Mouse (Mus musculus): ENCODE results near the gene Bbs12. TPM values are rescaled to one million over a fixed set of nuclear protein-coding genes. Genes with fewer than 3 reads are reported as not detected.
A peak's percentile ranks its signal among the peaks of the same experiment; 100 is the strongest.

Bbs12 gene
- polyA plus RNA-seq, 1 experiment from 2014 or later: 9.7 TPM

- no peaks in the 10 kb centered on the region for H3K9me3 ChIP-seq (ENCODE audit: low read length)
- no peak overlapping the region for H3K4me3 ChIP-seq (ENCODE audit: low read length)
- H3K36me3 ChIP-seq (ENCODE audit: insufficient read depth, low read length): no peaks in the 10 kb centered on the region
- no peak for ATAC-seq (ENCODE audit: low FRiP score, low TSS enrichment)
- no peak overlapping the region for H3K27ac ChIP-seq (ENCODE audit: low read length)
- no peak overlapping the region for H3K4me2 ChIP-seq (replicated peaks; ENCODE audit: low read depth, low read length)
- WGBS: 88% methylated on average over 2 of the region's 2 CpGs
- no peaks in the 10 kb centered on the region for H3K27me3 ChIP-seq (ENCODE audit: insufficient read depth, low read length)
- H3K9ac ChIP-seq (replicated peaks; ENCODE audit: low read length): no peak overlapping the region
- H3K4me1 ChIP-seq (ENCODE audit: insufficient read depth, low read length): no peaks in the 10 kb centered on the region
These were observed 23.1 kb upstream of the Bbs12 start for GRCm38 (mm10) chr3:37289237-37289636.

- ATAC-seq (ENCODE audit: low FRiP score, low TSS enrichment): peak; percentile 19; the same call in 1 of the 2 replicates
- Histone ChIP-seq H3K27ac (ENCODE audit: low read length) (no peak overlapping the region), H3K27me3 (ENCODE audit: insufficient read depth, low read length) (no peaks in the 10 kb centered on the region), H3K9ac (replicated peaks; ENCODE audit: low read length) (no peak overlapping the region), H3K4me1 (ENCODE audit: insufficient read depth, low read length) (no peaks in the 10 kb centered on the region), H3K4me3 (ENCODE audit: low read length) (no peak overlapping the region), H3K9me3 (ENCODE audit: low read length) (no peaks in the 10 kb centered on the region), H3K4me2 (replicated peaks; ENCODE audit: low read depth, low read length) (no peak overlapping the region), H3K36me3 (ENCODE audit: insufficient read depth, low read length) (no peaks in the 10 kb centered on the region)
- 68% methylated on average over 7 of the region's 7 CpGs for WGBS
These were observed 21.3 kb upstream of the Bbs12 start for GRCm38 (mm10) chr3:37290881-37291541.

- 65% methylated on average over 2 of the region's 2 CpGs for WGBS
- no peak for ATAC-seq (ENCODE audit: low FRiP score, low TSS enrichment)
- H3K9ac ChIP-seq (replicated peaks; ENCODE audit: low read length): no peak overlapping the region
- no peaks in the 10 kb centered on the region for H3K27me3 ChIP-seq (ENCODE audit: insufficient read depth, low read length)
- no peak overlapping the region for H3K4me2 ChIP-seq (replicated peaks; ENCODE audit: low read depth, low read length)
- H3K4me3 ChIP-seq (ENCODE audit: low read length): no peak overlapping the region
- H3K4me1 ChIP-seq (ENCODE audit: insufficient read depth, low read length): no peaks in the 10 kb centered on the region
- H3K27ac ChIP-seq (ENCODE audit: low read length): no peak overlapping the region
- no peaks in the 10 kb centered on the region for H3K36me3 ChIP-seq (ENCODE audit: insufficient read depth, low read length)
- no peaks in the 10 kb centered on the region for H3K9me3 ChIP-seq (ENCODE audit: low read length)
These were observed 20.4 kb upstream of the Bbs12 start for GRCm38 (mm10) chr3:37291929-37292328.

DNA sequence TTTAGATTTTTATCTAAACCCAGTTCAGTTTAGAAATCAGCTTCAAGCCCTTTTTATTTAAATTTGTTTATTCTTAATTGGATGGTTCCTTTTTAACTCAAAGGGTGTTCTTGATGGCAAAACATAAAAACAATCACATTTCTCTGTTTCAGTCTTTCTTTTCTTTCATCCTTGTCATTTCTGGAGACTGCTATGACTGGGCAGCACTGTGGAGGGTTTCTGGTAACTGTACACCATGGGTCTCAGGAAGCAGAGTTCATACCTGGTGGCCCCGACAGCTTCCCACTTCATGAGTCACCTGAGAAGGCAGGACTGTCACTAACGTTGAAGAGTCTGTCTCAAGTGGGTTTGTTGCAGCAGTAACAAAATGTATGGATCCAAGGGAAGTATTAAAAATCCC, 19.7 kb upstream of the Bbs12 start:
- H3K36me3 ChIP-seq (ENCODE audit: insufficient read depth, low read length): no peaks in the 10 kb centered on the region
- no peak overlapping the region for H3K4me2 ChIP-seq (replicated peaks; ENCODE audit: low read depth, low read length)
- no peak overlapping the region for H3K27ac ChIP-seq (ENCODE audit: low read length)
- no peaks in the 10 kb centered on the region for H3K4me1 ChIP-seq (ENCODE audit: insufficient read depth, low read length)
- no peak overlapping the region for H3K9ac ChIP-seq (replicated peaks; ENCODE audit: low read length)
- no peaks in the 10 kb centered on the region for H3K27me3 ChIP-seq (ENCODE audit: insufficient read depth, low read length)
- no peaks in the 10 kb centered on the region for H3K9me3 ChIP-seq (ENCODE audit: low read length)
- H3K4me3 ChIP-seq (ENCODE audit: low read length): no peak overlapping the region
- WGBS: 45% methylated on average over 2 of the region's 2 CpGs
- no peak for ATAC-seq (ENCODE audit: low FRiP score, low TSS enrichment)

DNA sequence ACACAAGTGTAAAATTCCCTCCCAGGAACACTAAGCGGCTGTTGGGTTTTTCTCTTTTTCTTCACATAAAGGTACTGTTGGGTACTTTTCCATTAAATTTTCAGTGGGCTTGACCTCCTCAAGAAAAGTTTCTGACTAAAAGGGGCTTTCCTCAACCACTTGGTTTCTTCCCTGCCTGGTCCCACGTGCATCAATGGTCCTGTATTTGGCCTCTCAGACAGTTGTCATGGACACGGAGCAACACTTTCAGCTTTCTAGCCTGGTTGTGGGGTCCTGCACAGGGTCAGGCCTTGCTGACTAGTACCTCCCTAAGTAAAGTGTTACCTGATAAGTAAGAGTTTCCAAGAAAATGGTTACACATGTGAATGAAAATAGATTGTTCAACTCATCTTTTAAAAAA, 12.9 kb upstream of the Bbs12 start:
- no peaks in the 10 kb centered on the region for H3K4me1 ChIP-seq (ENCODE audit: insufficient read depth, low read length)
- WGBS: 52% methylated on average over 3 of the region's 3 CpGs
- H3K9ac ChIP-seq (replicated peaks; ENCODE audit: low read length): no peak overlapping the region
- no peaks in the 10 kb centered on the region for H3K27me3 ChIP-seq (ENCODE audit: insufficient read depth, low read length)
- H3K27ac ChIP-seq (ENCODE audit: low read length): no peak overlapping the region
- ATAC-seq (ENCODE audit: low FRiP score, low TSS enrichment): no peak
- no peaks in the 10 kb centered on the region for H3K36me3 ChIP-seq (ENCODE audit: insufficient read depth, low read length)
- no peaks in the 10 kb centered on the region for H3K9me3 ChIP-seq (ENCODE audit: low read length)
- H3K4me2 ChIP-seq (replicated peaks; ENCODE audit: low read depth, low read length): no peak overlapping the region
- H3K4me3 ChIP-seq (ENCODE audit: low read length): no peak overlapping the region

DNA sequence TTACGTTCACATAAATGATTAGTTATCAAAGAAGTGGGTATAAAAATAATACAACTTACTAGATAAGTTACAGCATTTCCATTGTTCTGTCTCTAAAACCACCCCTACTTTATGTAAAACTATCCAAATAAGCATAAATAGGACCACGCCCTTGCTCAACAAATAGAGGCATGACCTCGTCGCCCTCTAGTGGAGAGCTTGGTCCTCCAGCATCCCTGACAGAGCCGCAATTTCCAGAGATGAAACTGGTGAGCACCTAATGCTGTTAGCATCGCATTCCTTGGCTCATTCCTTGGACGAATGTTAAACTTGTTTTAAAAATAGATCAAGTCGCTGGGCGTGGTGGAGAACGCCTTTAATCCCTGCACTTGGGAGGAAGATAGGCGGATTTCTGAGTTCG, 9.7 kb upstream of the Bbs12 start:
- 47% methylated on average over 12 of the region's 12 CpGs for WGBS
- ATAC-seq (ENCODE audit: low FRiP score, low TSS enrichment): no peak
- no peak overlapping the region for H3K4me2 ChIP-seq (replicated peaks; ENCODE audit: low read depth, low read length)

GRCm38 (mm10) chr3:37303392-37304139, 8.8 kb upstream of the Bbs12 start:
- Histone ChIP-seq H3K4me1 (ENCODE audit: insufficient read depth, low read length) (no peaks in the 10 kb centered on the region), H3K9ac (replicated peaks; ENCODE audit: low read length) (no peak overlapping the region), H3K27ac (ENCODE audit: low read length) (no peak overlapping the region), H3K4me3 (ENCODE audit: low read length) (no peak overlapping the region), H3K27me3 (ENCODE audit: insufficient read depth, low read length) (no peaks in the 10 kb centered on the region), H3K36me3 (ENCODE audit: insufficient read depth, low read length) (no peaks in the 10 kb centered on the region), H3K4me2 (replicated peaks; ENCODE audit: low read depth, low read length) (no peak overlapping the region), H3K9me3 (ENCODE audit: low read length) (0 out of 2 replicates have a peak, but pooled peaks cover 5% of the 10 kb centered on the region)
- ATAC-seq (ENCODE audit: low FRiP score, low TSS enrichment): no peak
- WGBS: 71% methylated on average over 8 of the region's 8 CpGs

More for the DNA sequence above, 9.7 kb upstream of the Bbs12 start:
- Histone ChIP-seq H3K36me3 (ENCODE audit: insufficient read depth, low read length) (no peaks in the 10 kb centered on the region), H3K4me3 (ENCODE audit: low read length) (no peak overlapping the region), H3K27ac (ENCODE audit: low read length) (no peak overlapping the region), H3K4me1 (ENCODE audit: insufficient read depth, low read length) (no peaks in the 10 kb centered on the region), H3K9me3 (ENCODE audit: low read length) (0 out of 2 replicates have a peak, but pooled peaks cover 5% of the 10 kb centered on the region), H3K9ac (replicated peaks; ENCODE audit: low read length) (no peak overlapping the region), H3K27me3 (ENCODE audit: insufficient read depth, low read length) (no peaks in the 10 kb centered on the region)

GRCm38 (mm10) chr3:37311897-37312369, 421 bp upstream of the Bbs12 start:
- WGBS: 2% methylated on average over 10 of the region's 10 CpGs
- Histone ChIP-seq H3K27me3 (ENCODE audit: insufficient read depth, low read length) (no peaks in the 10 kb centered on the region), H3K27ac (ENCODE audit: low read length) (no peak overlapping the region), H3K4me3 (ENCODE audit: low read length) (peak overlapping the region; percentile 74), H3K36me3 (ENCODE audit: insufficient read depth, low read length) (no peaks in the 10 kb centered on the region), H3K9me3 (ENCODE audit: low read length) (no peaks in the 10 kb centered on the region), H3K4me1 (ENCODE audit: insufficient read depth, low read length) (peaks cover 16% of the 10 kb centered on the region), H3K9ac (replicated peaks; ENCODE audit: low read length) (peak overlapping the region; percentile 89), H3K4me2 (replicated peaks; ENCODE audit: low read depth, low read length) (peak overlapping the region; percentile 77)
- no peak for ATAC-seq (ENCODE audit: low FRiP score, low TSS enrichment)

- H3K9me3 ChIP-seq (ENCODE audit: low read length): no peaks in the 10 kb centered on the region
- H3K36me3 ChIP-seq (ENCODE audit: insufficient read depth, low read length): no peaks in the 10 kb centered on the region
- peak overlapping the region; percentile 50 for H3K9ac ChIP-seq (replicated peaks; ENCODE audit: low read length)
- H3K4me3 ChIP-seq (ENCODE audit: low read length): peak overlapping the region; percentile 74
- peaks cover 16% of the 10 kb centered on the region for H3K4me1 ChIP-seq (ENCODE audit: insufficient read depth, low read length)
- ATAC-seq (ENCODE audit: low FRiP score, low TSS enrichment): no peak
- peak overlapping the region; percentile 77 for H3K4me2 ChIP-seq (replicated peaks; ENCODE audit: low read depth, low read length)
- H3K27ac ChIP-seq (ENCODE audit: low read length): no peak overlapping the region
- H3K27me3 ChIP-seq (ENCODE audit: insufficient read depth, low read length): no peaks in the 10 kb centered on the region
- 52% methylated on average over 1 of the region's 1 CpGs for WGBS
These were observed 1.0 kb downstream of the Bbs12 start for GRCm38 (mm10) chr3:37313371-37313770.

DNA sequence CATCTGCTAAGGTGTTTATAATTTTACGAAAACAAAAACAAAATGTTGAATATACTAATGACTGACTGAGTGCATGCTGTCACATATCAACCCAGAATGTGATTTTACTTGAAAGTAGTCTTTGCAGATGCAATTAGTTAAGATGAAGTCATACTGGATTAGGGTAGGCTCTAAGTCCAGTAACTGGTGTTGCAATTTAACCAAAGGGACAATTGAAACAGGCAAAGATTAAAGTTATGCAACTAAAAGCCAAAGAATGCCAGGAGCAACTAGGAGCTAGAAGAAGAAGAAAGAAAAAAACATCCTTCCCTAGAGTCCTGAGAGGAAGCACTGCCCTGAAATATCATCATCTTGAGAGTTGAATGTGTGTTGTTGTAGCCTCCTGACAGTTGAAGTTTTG, 3.9 kb downstream of the Bbs12 start:
- no peak for ATAC-seq (ENCODE audit: low FRiP score, low TSS enrichment)
- H3K27me3 ChIP-seq (ENCODE audit: insufficient read depth, low read length): no peaks in the 10 kb centered on the region
- H3K27ac ChIP-seq (ENCODE audit: low read length): no peak overlapping the region
- H3K4me2 ChIP-seq (replicated peaks; ENCODE audit: low read depth, low read length): no peak overlapping the region
- no peak overlapping the region for H3K9ac ChIP-seq (replicated peaks; ENCODE audit: low read length)
- 98% methylated on average over 1 of the region's 1 CpGs for WGBS
- H3K9me3 ChIP-seq (ENCODE audit: low read length): no peaks in the 10 kb centered on the region
- H3K36me3 ChIP-seq (ENCODE audit: insufficient read depth, low read length): peaks cover 18% of the 10 kb centered on the region
- H3K4me1 ChIP-seq (ENCODE audit: insufficient read depth, low read length): peaks cover 16% of the 10 kb centered on the region
- H3K4me3 ChIP-seq (ENCODE audit: low read length): no peak overlapping the region
